Mouse (Mus musculus) forebrain, embryonic 11.5 days (tissue): ENCODE results near the gene Letmd1. TPM values are rescaled to one million over a fixed set of nuclear protein-coding genes. Genes with fewer than 3 reads are reported as not detected.

Experiments used
- polyA plus RNA-seq: library from polyadenylated mRNA; unstranded; fragments of >200 nt; fragmentation: Nextera tagmentation; extraction: Ambion mirVana; gene quantifications from 2 replicates; pipeline ENCODE4 v1.2.1, GENCODE M21; 2014

Gene Letmd1
- polyA plus RNA-seq, 1 experiment from 2014 or later = 41.3 TPM

Other genes with a start within 250 kb of the Letmd1 start
- 43.3 and 45.5 TPM in 2 replicates for gene Atf1, start 241.2 kb upstream of the Letmd1 start, polyA plus RNA-seq
- gene Tmprss12, start 188.2 kb upstream of the Letmd1 start, polyA plus RNA-seq = not detected in 2 replicates
- gene Mettl7a1, start 164.9 kb upstream of the Letmd1 start, polyA plus RNA-seq = 3.2 and 3.9 TPM in 2 replicates
- gene Mettl7a3, start 134.1 kb upstream of the Letmd1 start, polyA plus RNA-seq = not detected in 2 replicates
- not detected in 2 replicates for gene Methig1, start 115.9 kb upstream of the Letmd1 start, polyA plus RNA-seq
- not detected in 2 replicates for gene Mettl7a2, start 115.8 kb upstream of the Letmd1 start, polyA plus RNA-seq
- not detected in 2 replicates for gene Higd1c, start 104.5 kb upstream of the Letmd1 start, polyA plus RNA-seq
- not detected in 2 replicates for gene Gm5475, start 46.9 kb upstream of the Letmd1 start, polyA plus RNA-seq
- 18.0 and 23.2 TPM in 2 replicates for gene Slc11a2, start 44.0 kb upstream of the Letmd1 start, polyA plus RNA-seq
- gene Csrnp2, start 26.5 kb downstream of the Letmd1 start, polyA plus RNA-seq = 26.3 and 26.4 TPM in 2 replicates
- 31.7 and 32.9 TPM in 2 replicates for gene Tfcp2, start 83.0 kb downstream of the Letmd1 start, polyA plus RNA-seq
- gene Pou6f1, start 131.0 kb downstream of the Letmd1 start, polyA plus RNA-seq = 15.6 and 17.1 TPM in 2 replicates
- 228 and 235 TPM in 2 replicates for gene Dazap2, start 146.3 kb downstream of the Letmd1 start, polyA plus RNA-seq
- 3.7 and 4.1 TPM in 2 replicates for gene Smagp, start 167.9 kb downstream of the Letmd1 start, polyA plus RNA-seq
- 3.9 and 5.4 TPM in 2 replicates for gene Bin2, start 200.5 kb downstream of the Letmd1 start, polyA plus RNA-seq
- gene Cela1, start 218.9 kb downstream of the Letmd1 start, polyA plus RNA-seq = 1.1 and 1.3 TPM in 2 replicates